Mouse (Mus musculus) heart, adult 10 weeks (tissue): ENCODE measurements around the gene C2cd5. TPM values are rescaled to one million over a fixed set of nuclear protein-coding genes. Genes with fewer than 3 reads are reported as not detected.

Source experiments
- polyA plus RNA-seq: library from polyadenylated mRNA; stranded (reverse); fragments of 350-450 nt; fragmentation: Illumina TruSeq; extraction: RNeasy Lipid Tissue Mini Kit (QIAGEN cat#74804); gene quantifications from one replicate; pipeline ENCODE4 v1.2.3, GENCODE M21; 2014; ENCODE audit warnings: low read depth, low replicate concordance

C2cd5 gene
- 12.7 TPM for polyA plus RNA-seq

GRCm38 (mm10) chr6:143099681-143100382 is at the start of gene C2cd5:
Gene C2cd5, minus strand, starts transcription at chr6:143100141.

DNA sequence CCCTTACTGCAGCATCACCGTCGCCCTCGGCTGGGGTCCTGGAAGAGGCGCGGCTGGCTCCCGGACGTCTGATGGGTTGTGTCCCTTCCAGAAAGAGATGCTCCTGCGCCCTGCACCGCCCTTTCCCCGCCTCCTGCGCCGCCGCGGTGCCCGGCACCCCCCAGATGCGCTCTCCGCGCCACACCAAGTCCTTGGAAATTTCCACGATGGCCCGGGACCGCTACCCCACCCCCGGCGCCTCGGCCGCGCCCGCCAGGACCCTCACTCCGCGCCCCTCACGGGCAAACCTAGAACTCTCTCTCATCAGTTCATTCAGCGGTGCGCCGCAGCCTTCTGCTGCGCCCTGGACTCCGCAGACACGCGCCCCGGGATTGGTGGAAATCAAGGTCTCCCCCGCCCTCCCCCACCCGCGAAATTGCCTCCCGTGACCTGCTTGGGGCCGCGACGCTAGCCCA is 135.8 kb downstream of the C2cd5 start, which contains the start of gene St8sia1:
TSS of gene St8sia1 (minus strand) at position 377 of the 455 bp plus-strand sequence.

Other genes with a start within 250 kb of the C2cd5 start
- gene St8sia1, start 135.7 kb downstream of the C2cd5 start, polyA plus RNA-seq: 0.26 TPM
- 28.2 TPM for gene Etnk1, start 67.1 kb upstream of the C2cd5 start, polyA plus RNA-seq